Mouse (Mus musculus): ENCODE measurements around the gene Ppil2. TPM values are rescaled to one million over a fixed set of nuclear protein-coding genes. Genes with fewer than 3 reads are reported as not detected.

Gene Ppil2
- polyA plus RNA-seq, 1 experiment from 2014 or later, result 132 TPM

DNA sequence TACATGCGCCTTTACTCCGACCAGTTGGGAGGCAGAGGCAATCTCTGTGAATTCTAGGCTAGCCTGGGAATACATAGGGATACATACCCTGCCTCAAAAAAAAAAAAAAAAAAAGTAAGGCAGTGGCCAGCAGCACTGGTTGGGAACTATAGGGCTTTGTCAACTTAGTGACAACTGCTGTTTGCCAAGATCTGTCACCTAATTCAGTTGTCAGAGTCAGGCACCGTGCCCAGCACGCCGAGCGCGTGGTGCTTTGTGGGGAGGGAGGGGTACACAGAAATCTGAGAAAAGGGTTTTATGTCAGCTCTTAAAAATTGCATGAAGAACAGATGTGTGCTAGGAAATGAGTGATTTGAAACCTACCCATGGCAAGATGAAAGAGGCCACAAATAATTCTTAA lies 33.0 kb downstream of the Ppil2 start:
- Histone ChIP-seq H3K9ac (ENCODE audit: low read depth, low read length) (no peak overlapping the region), H3K4me1 (ENCODE audit: control insufficient read depth, insufficient read depth, low read length) (0 out of 2 replicates have a peak, but pooled peaks cover 2% of the 10 kb centered on the region), H3K4me3 (ENCODE audit: low read length) (no peak overlapping the region), H3K27ac (ENCODE audit: low read length) (no peak overlapping the region), H3K4me2 (ENCODE audit: low read depth, low read length) (no peak overlapping the region), H3K9me3 (ENCODE audit: control insufficient read depth, low read length) (peaks cover 2% of the 10 kb centered on the region; the same call in 1 of the 2 replicates), H3K27me3 (replicated peaks; ENCODE audit: control insufficient read depth, insufficient read depth, low read length) (no peaks in the 10 kb centered on the region), H3K36me3 (ENCODE audit: control insufficient read depth, insufficient read depth, low read length) (peaks cover 3% of the 10 kb centered on the region; the same call in 1 of the 2 replicates)
- 88% methylated on average over 7 of the region's 7 CpGs for WGBS
- ATAC-seq, result no peak

DNA sequence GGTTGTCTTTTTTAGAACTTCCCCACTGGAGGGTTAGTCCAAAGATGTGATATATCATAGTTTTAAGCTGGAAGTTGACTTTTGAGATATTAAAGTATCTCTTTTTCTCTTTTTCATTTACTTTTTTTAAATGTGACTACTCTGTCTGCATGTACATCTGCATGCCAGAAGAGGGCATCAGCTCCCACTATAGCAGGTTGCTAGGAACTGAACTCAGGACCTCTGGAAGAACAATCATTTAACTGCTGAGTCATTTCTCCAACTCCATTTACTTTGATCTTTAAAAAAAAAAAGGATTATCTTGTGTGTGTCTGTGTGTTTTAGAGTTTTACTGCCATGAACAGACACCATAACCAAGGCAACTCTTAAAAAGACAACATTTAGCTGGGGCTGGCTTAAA lies 34.2 kb downstream of the Ppil2 start:
- H3K36me3 ChIP-seq (ENCODE audit: control insufficient read depth, insufficient read depth, low read length), result no peaks in the 10 kb centered on the region; the same call in 1 of the 2 replicates
- no peaks in the 10 kb centered on the region for H3K4me1 ChIP-seq (ENCODE audit: control insufficient read depth, insufficient read depth, low read length)
- no peak overlapping the region for H3K4me2 ChIP-seq (ENCODE audit: low read depth, low read length)
- H3K9ac ChIP-seq (ENCODE audit: low read depth, low read length), result no peak overlapping the region
- no peaks in the 10 kb centered on the region for H3K27me3 ChIP-seq (replicated peaks; ENCODE audit: control insufficient read depth, insufficient read depth, low read length)
- H3K4me3 ChIP-seq (ENCODE audit: low read length), result no peak overlapping the region
- ATAC-seq, result no peak
- H3K9me3 ChIP-seq (ENCODE audit: control insufficient read depth, low read length), result peaks cover 2% of the 10 kb centered on the region; the same call in 1 of the 2 replicates
- no peak overlapping the region for H3K27ac ChIP-seq (ENCODE audit: low read length)

DNA sequence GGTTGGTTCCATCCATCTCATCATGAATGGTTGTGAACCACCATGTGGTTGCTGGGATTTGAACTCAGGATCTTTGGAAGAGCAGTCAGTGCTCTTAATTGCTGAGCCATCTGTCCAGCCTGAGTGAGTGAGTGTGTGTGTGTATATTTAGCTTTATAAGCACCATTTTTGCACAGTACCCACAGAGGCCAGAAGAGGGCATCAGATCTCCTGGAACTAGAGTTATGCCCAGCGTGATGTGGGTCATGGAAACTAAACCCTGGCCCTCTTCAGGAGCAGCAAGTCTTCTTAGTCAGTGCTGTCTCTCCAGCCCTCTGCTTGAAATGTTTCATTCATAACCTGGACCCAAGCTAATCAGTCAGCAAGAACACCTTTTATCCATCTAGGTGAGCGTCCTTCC lies 34.8 kb downstream of the Ppil2 start:
- no peak overlapping the region for H3K4me3 ChIP-seq (ENCODE audit: low read length)
- H3K36me3 ChIP-seq (ENCODE audit: control insufficient read depth, insufficient read depth, low read length), result no peaks in the 10 kb centered on the region; the same call in 1 of the 2 replicates
- ATAC-seq, result no peak
- H3K9me3 ChIP-seq (ENCODE audit: control insufficient read depth, low read length), result peaks cover 2% of the 10 kb centered on the region; the same call in 1 of the 2 replicates
- H3K27me3 ChIP-seq (replicated peaks; ENCODE audit: control insufficient read depth, insufficient read depth, low read length), result no peaks in the 10 kb centered on the region
- H3K4me1 ChIP-seq (ENCODE audit: control insufficient read depth, insufficient read depth, low read length), result no peaks in the 10 kb centered on the region
- no peak overlapping the region for H3K9ac ChIP-seq (ENCODE audit: low read depth, low read length)
- H3K27ac ChIP-seq (ENCODE audit: low read length), result no peak overlapping the region
- no peak overlapping the region for H3K4me2 ChIP-seq (ENCODE audit: low read depth, low read length)
- 90% methylated on average over 2 of the region's 2 CpGs for WGBS

- Histone ChIP-seq H3K4me2 (ENCODE audit: low read depth, low read length) (no peak overlapping the region), H3K36me3 (ENCODE audit: control insufficient read depth, insufficient read depth, low read length) (no peaks in the 10 kb centered on the region; the same call in 1 of the 2 replicates), H3K4me1 (ENCODE audit: control insufficient read depth, insufficient read depth, low read length) (0 out of 2 replicates have a peak, but pooled peaks cover 3% of the 10 kb centered on the region), H3K4me3 (ENCODE audit: low read length) (no peak overlapping the region), H3K27ac (ENCODE audit: low read length) (no peak overlapping the region), H3K9ac (ENCODE audit: low read depth, low read length) (no peak overlapping the region), H3K9me3 (ENCODE audit: control insufficient read depth, low read length) (peaks cover 2% of the 10 kb centered on the region; the same call in 1 of the 2 replicates), H3K27me3 (replicated peaks; ENCODE audit: control insufficient read depth, insufficient read depth, low read length) (no peaks in the 10 kb centered on the region)
- WGBS, result 92% methylated on average over 7 of the region's 7 CpGs
- no peak for ATAC-seq
These were observed 38.1 kb downstream of the Ppil2 start for GRCm38 (mm10) chr16:17073000-17073399.

DNA sequence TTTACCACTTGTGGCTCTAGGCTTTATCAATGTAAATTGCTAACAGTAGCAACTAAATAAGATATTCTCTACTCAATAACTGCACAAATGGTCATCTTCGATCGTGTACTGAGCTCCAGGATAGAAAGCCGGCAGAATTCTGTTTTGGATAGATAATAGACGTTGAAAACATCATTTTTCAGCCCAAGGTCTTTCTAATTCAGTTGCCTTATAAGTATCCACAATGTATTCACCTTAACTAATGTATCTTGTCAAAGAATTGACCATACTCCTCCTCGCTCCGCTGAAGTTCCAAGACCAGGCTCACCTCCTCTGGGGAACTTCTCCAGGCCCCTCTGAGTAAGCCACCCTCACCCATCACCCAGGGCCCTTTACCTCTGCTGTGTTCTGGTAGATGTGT lies 40.3 kb downstream of the Ppil2 start:
- no peaks in the 10 kb centered on the region for H3K27me3 ChIP-seq (replicated peaks; ENCODE audit: control insufficient read depth, insufficient read depth, low read length)
- 0 out of 2 replicates have a peak, but pooled peaks cover 3% of the 10 kb centered on the region for H3K4me1 ChIP-seq (ENCODE audit: control insufficient read depth, insufficient read depth, low read length)
- no peak overlapping the region for H3K9ac ChIP-seq (ENCODE audit: low read depth, low read length)
- peak overlapping the region; percentile 88 for H3K4me2 ChIP-seq (ENCODE audit: low read depth, low read length)
- peak overlapping the region; percentile 80 for H3K4me3 ChIP-seq (ENCODE audit: low read length)
- H3K36me3 ChIP-seq (ENCODE audit: control insufficient read depth, insufficient read depth, low read length), result no peaks in the 10 kb centered on the region; the same call in 1 of the 2 replicates
- no peaks in the 10 kb centered on the region for H3K9me3 ChIP-seq (ENCODE audit: control insufficient read depth, low read length)
- no peak overlapping the region for H3K27ac ChIP-seq (ENCODE audit: low read length)
- 42% methylated on average over 6 of the region's 6 CpGs for WGBS
- ATAC-seq, result no peak

GRCm38 (mm10) chr16:17069511-17070443 lies 41.3 kb downstream of the Ppil2 start, which contains the start of gene Ypel1:
Gene Ypel1, plus strand, starts transcription at chr16:17069696.
- Histone ChIP-seq H3K9me3 (ENCODE audit: control insufficient read depth, low read length) (no peaks in the 10 kb centered on the region), H3K4me3 (ENCODE audit: low read length) (peak within 1 kb of the TSS; percentile 80), H3K27ac (ENCODE audit: low read length) (peak within 1 kb of the TSS; percentile 82), H3K27me3 (replicated peaks; ENCODE audit: control insufficient read depth, insufficient read depth, low read length) (no peaks in the 10 kb centered on the region), H3K4me2 (ENCODE audit: low read depth, low read length) (peak within 1 kb of the TSS; percentile 88), H3K9ac (ENCODE audit: low read depth, low read length) (peak within 1 kb of the TSS; percentile 77), H3K4me1 (ENCODE audit: control insufficient read depth, insufficient read depth, low read length) (0 out of 2 replicates have a peak, but pooled peaks cover 3% of the 10 kb centered on the region), H3K36me3 (ENCODE audit: control insufficient read depth, insufficient read depth, low read length) (no peaks in the 10 kb centered on the region)
- ATAC-seq, result peak; percentile 98
- under 1% methylated on average over 72 of the region's 76 CpGs for WGBS

DNA sequence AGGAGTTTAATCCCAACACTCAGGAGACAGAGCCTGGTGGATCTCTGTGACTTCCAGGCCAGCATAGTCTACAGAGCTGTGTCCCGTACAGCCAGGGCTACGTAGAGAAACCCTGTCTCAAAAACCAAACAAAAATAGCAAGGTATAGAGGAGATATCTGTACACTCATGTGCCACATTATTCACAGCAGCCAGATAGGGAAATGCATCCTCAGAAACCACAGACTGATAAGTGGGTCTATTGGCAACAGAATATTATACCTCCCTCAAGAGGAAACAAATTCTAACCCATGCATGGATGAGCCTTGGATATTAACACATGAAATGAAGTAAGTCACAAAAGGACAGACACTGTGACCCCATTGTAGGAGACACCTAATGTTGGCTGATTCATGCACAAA lies 43.5 kb downstream of the Ppil2 start:
- no peak overlapping the region for H3K9ac ChIP-seq (ENCODE audit: low read depth, low read length)
- H3K36me3 ChIP-seq (ENCODE audit: control insufficient read depth, insufficient read depth, low read length), result no peaks in the 10 kb centered on the region
- H3K4me2 ChIP-seq (ENCODE audit: low read depth, low read length), result no peak overlapping the region
- no peaks in the 10 kb centered on the region for H3K9me3 ChIP-seq (ENCODE audit: control insufficient read depth, low read length)
- H3K27ac ChIP-seq (ENCODE audit: low read length), result no peak overlapping the region
- WGBS, result 82% methylated on average over 2 of the region's 2 CpGs
- peaks cover 5% of the 10 kb centered on the region; the same call in 1 of the 2 replicates for H3K4me1 ChIP-seq (ENCODE audit: control insufficient read depth, insufficient read depth, low read length)
- no peak overlapping the region for H3K4me3 ChIP-seq (ENCODE audit: low read length)
- no peak for ATAC-seq
- no peaks in the 10 kb centered on the region for H3K27me3 ChIP-seq (replicated peaks; ENCODE audit: control insufficient read depth, insufficient read depth, low read length)

GRCm38 (mm10) chr16:17062338-17062737 lies 48.7 kb downstream of the Ppil2 start:
- Histone ChIP-seq H3K27ac (ENCODE audit: low read length) (no peak overlapping the region), H3K36me3 (ENCODE audit: control insufficient read depth, insufficient read depth, low read length) (no peaks in the 10 kb centered on the region), H3K4me3 (ENCODE audit: low read length) (no peak overlapping the region), H3K9ac (ENCODE audit: low read depth, low read length) (no peak overlapping the region), H3K9me3 (ENCODE audit: control insufficient read depth, low read length) (no peaks in the 10 kb centered on the region), H3K27me3 (replicated peaks; ENCODE audit: control insufficient read depth, insufficient read depth, low read length) (no peaks in the 10 kb centered on the region), H3K4me2 (ENCODE audit: low read depth, low read length) (no peak overlapping the region), H3K4me1 (ENCODE audit: control insufficient read depth, insufficient read depth, low read length) (peaks cover 5% of the 10 kb centered on the region; the same call in 1 of the 2 replicates)
- 0 out of 2 replicates have a peak, but pooled peaks have one; percentile 52 for ATAC-seq
- 46% methylated on average over 1 of the region's 1 CpGs for WGBS

DNA sequence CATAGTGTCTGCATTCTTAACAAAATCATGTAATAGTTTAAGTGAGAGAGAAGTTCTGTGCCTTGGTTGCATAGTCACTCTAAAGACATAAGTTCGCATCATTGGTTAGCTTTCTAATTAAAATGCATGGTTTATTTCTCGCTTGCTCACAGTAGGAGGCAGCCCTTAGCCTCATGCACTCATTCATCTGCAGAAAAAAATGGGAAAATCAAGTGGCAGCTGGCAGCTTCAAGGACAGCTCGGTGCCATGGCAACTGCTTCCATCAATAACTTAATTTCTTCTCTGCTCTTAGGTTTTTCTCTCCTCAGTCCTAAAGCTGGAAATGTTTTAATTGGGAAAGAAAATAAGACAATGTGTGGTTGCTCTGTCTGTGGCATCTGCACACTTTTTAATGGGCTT lies 55.5 kb downstream of the Ppil2 start:
- WGBS, result 64% methylated on average over 3 of the region's 3 CpGs
- Histone ChIP-seq H3K4me1 (ENCODE audit: control insufficient read depth, insufficient read depth, low read length) (no peaks in the 10 kb centered on the region), H3K9me3 (ENCODE audit: control insufficient read depth, low read length) (no peaks in the 10 kb centered on the region), H3K27me3 (replicated peaks; ENCODE audit: control insufficient read depth, insufficient read depth, low read length) (no peaks in the 10 kb centered on the region), H3K36me3 (ENCODE audit: control insufficient read depth, insufficient read depth, low read length) (no peaks in the 10 kb centered on the region), H3K27ac (ENCODE audit: low read length) (no peak overlapping the region), H3K9ac (ENCODE audit: low read depth, low read length) (no peak overlapping the region), H3K4me3 (ENCODE audit: low read length) (no peak overlapping the region), H3K4me2 (ENCODE audit: low read depth, low read length) (no peak overlapping the region)
- ATAC-seq, result no peak
